Mouse (Mus musculus) CH12.LX (cell line): ENCODE data around the gene Card11. TPM values are rescaled to one million over a fixed set of nuclear protein-coding genes. Genes with fewer than 3 reads are reported as not detected.

Experiments used
- DNase-seq: peaks from one replicate; pipeline ENCODE4 v3.0.0-alpha.2; 2013; ENCODE audit errors: extremely low read depth
- H3K27ac ChIP-seq: 2 replicates; pipeline ENCODE4 v1.5.1; 2012; ENCODE audit warnings: low read depth, mild to moderate bottlenecking, control low read depth, moderate library complexity; ENCODE audit not compliant: insufficient read depth
- H3K27me3 ChIP-seq: replicated peaks from 2 replicates; pipeline ENCODE3; 2012; ENCODE audit warnings: inconsistent platforms
- H3K36me3 ChIP-seq, 2 experiments: replicated peaks in 1 of 2; 2 replicates each; pipeline versions ENCODE3 to v1.6.1; 2012; ENCODE audit warnings: inconsistent platforms in 1 of 2, low read length in 1 of 2, mild to moderate bottlenecking in 1 of 2, mixed read lengths in 1 of 2, moderate library complexity in 1 of 2; ENCODE audit not compliant: control insufficient read depth in 1 of 2, insufficient read depth in 1 of 2
- H3K4me1 ChIP-seq, 2 experiments: 2 replicates each; pipeline ENCODE4 v1.6.1; 2012; ENCODE audit warnings: inconsistent platforms in 1 of 2, moderate library complexity in 1 of 2; ENCODE audit not compliant: insufficient read depth in 2 of 2, control insufficient read depth in 1 of 2
- H3K4me2 ChIP-seq: 2 replicates; pipeline ENCODE4 v1.6.1; 2012; ENCODE audit warnings: low read depth, mild to moderate bottlenecking, control low read depth; ENCODE audit not compliant: poor library complexity, insufficient read depth, severe bottlenecking
- H3K4me3 ChIP-seq, 3 experiments: fragments of 150-350 bp in 1 of 3; sonication (generic) in 1 of 3; replicated peaks in 1 of 3; 2 replicates each; pipeline versions ENCODE3 to v1.5.1; 2011 to 2012; ENCODE audit warnings: low read depth in 2 of 3, low read length in 2 of 3, mild to moderate bottlenecking in 2 of 3, moderate library complexity in 2 of 3, control low read depth in 1 of 3, improper control_type of control experiment in 1 of 3, inconsistent platforms in 1 of 3, mixed read lengths in 1 of 3; ENCODE audit not compliant: poor library complexity in 1 of 3
- H3K79me2 ChIP-seq: replicated peaks from 2 replicates; pipeline ENCODE4 v1.6.1; 2012; ENCODE audit warnings: mild to moderate bottlenecking, moderate library complexity; ENCODE audit not compliant: control insufficient read depth, poor library complexity, insufficient read depth, severe bottlenecking; ENCODE audit errors: extremely low read depth
- H3K9ac ChIP-seq: 2 replicates; pipeline ENCODE4 v1.6.1; 2012; ENCODE audit warnings: low read depth, mild to moderate bottlenecking, control low read depth, moderate library complexity; ENCODE audit not compliant: insufficient read depth
- H3K9me3 ChIP-seq: replicated peaks from 2 replicates; pipeline ENCODE3; 2012; ENCODE audit warnings: low read length, inconsistent platforms, mixed read lengths
- CHD2 ChIP-seq: IDR thresholded peaks from 2 replicates; pipeline ENCODE4 v1.6.1; 2011; ENCODE audit warnings: low read length, improper control_type of control experiment
- CTCF ChIP-seq, 2 experiments: IDR thresholded peaks in 1 of 2; conservative IDR thresholded peaks in 1 of 2; 2 replicates each; pipeline ENCODE4 v1.5.1; 2011 to 2012; ENCODE audit warnings: low read depth in 2 of 2, low read length in 2 of 2, improper control_type of control experiment in 1 of 2, inconsistent platforms in 1 of 2, mild to moderate bottlenecking in 1 of 2, moderate library complexity in 1 of 2
- E2F4 ChIP-seq: IDR thresholded peaks from 2 replicates; pipeline ENCODE4 v1.6.1; 2011; ENCODE audit warnings: low read depth, low read length, improper control_type of control experiment; ENCODE audit not compliant: insufficient replicate concordance
- EP300 ChIP-seq: IDR thresholded peaks from 2 replicates; pipeline ENCODE4 v1.6.1; 2011; ENCODE audit warnings: low read length, improper control_type of control experiment
- ETS1 ChIP-seq: conservative IDR thresholded peaks from 2 replicates; pipeline ENCODE4 v1.6.1; 2012; ENCODE audit warnings: low read depth, mild to moderate bottlenecking, inconsistent platforms, low read length, improper control_type of control experiment, moderate library complexity
- GABPA ChIP-seq: IDR thresholded peaks from 2 replicates; pipeline ENCODE4 v1.6.1; 2012; ENCODE audit warnings: low read depth, low read length, improper control_type of control experiment, inconsistent platforms; ENCODE audit not compliant: insufficient replicate concordance
- HCFC1 ChIP-seq: IDR thresholded peaks from 2 replicates; pipeline ENCODE4 v1.6.1; 2012; ENCODE audit warnings: low read depth, mild to moderate bottlenecking, inconsistent platforms, low read length, improper control_type of control experiment
- IRF4 ChIP-seq: IDR thresholded peaks from 2 replicates; pipeline ENCODE4 v1.6.1; 2014; ENCODE audit warnings: low read depth, mild to moderate bottlenecking, inconsistent platforms, low read length, improper control_type of control experiment
- JUND ChIP-seq: conservative IDR thresholded peaks from 2 replicates; pipeline ENCODE4 v1.6.1; 2011; ENCODE audit warnings: low read depth, low read length, improper control_type of control experiment
- KAT2A ChIP-seq: IDR thresholded peaks from 2 replicates; pipeline ENCODE4 v1.6.1; 2012; ENCODE audit warnings: low read length, improper control_type of control experiment, inconsistent platforms; ENCODE audit not compliant: insufficient replicate concordance
- MAFK ChIP-seq: IDR thresholded peaks from 2 replicates; pipeline ENCODE4 v1.6.1; 2011; ENCODE audit warnings: low read length, improper control_type of control experiment; ENCODE audit not compliant: insufficient replicate concordance
- MAX ChIP-seq: IDR thresholded peaks from 2 replicates; pipeline ENCODE4 v1.6.1; 2011; ENCODE audit warnings: low read length, improper control_type of control experiment
- MAZ ChIP-seq: IDR thresholded peaks from 2 replicates; pipeline ENCODE4 v1.6.1; 2012; ENCODE audit warnings: low read depth, mild to moderate bottlenecking, inconsistent platforms, low read length, improper control_type of control experiment, moderate library complexity
- MEF2A ChIP-seq: IDR thresholded peaks from 2 replicates; pipeline ENCODE4 v1.6.1; 2014; ENCODE audit warnings: low read depth, mild to moderate bottlenecking, inconsistent platforms, low read length, improper control_type of control experiment, borderline replicate concordance
- MXI1 ChIP-seq: IDR thresholded peaks from 2 replicates; pipeline ENCODE4 v1.6.1; 2011; ENCODE audit warnings: mild to moderate bottlenecking, low read depth, low read length, improper control_type of control experiment
- MYC ChIP-seq: IDR thresholded peaks from 2 replicates; pipeline ENCODE4 v1.6.1; 2011; ENCODE audit warnings: low read depth, mild to moderate bottlenecking, improper control_type of control experiment, low read length
- NELFE ChIP-seq: IDR thresholded peaks from 2 replicates; pipeline ENCODE4 v1.6.1; 2011; ENCODE audit warnings: low read depth, low read length, improper control_type of control experiment
- POLR2A ChIP-seq: IDR thresholded peaks from 2 replicates; pipeline ENCODE4 v1.6.1; 2011; ENCODE audit warnings: low read depth, mild to moderate bottlenecking, improper control_type of control experiment, low read length
- POLR2AphosphoS2 ChIP-seq: IDR thresholded peaks from 2 replicates; pipeline ENCODE4 v1.6.1; 2011; ENCODE audit warnings: low read depth, low read length, improper control_type of control experiment
- RAD21 ChIP-seq: IDR thresholded peaks from 2 replicates; pipeline ENCODE4 v1.6.1; 2011; ENCODE audit warnings: low read depth, mild to moderate bottlenecking, low read length, improper control_type of control experiment, moderate library complexity
- RCOR1 ChIP-seq: conservative IDR thresholded peaks from 2 replicates; pipeline ENCODE4 v1.6.1; 2012; ENCODE audit warnings: low read depth, mild to moderate bottlenecking, inconsistent platforms, low read length, improper control_type of control experiment
- SMC3 ChIP-seq: IDR thresholded peaks from 2 replicates; pipeline ENCODE4 v1.6.1; 2011; ENCODE audit warnings: low read depth, low read length, improper control_type of control experiment
- TBP ChIP-seq: conservative IDR thresholded peaks from 2 replicates; pipeline ENCODE4 v1.6.1; 2011; ENCODE audit warnings: low read depth, low read length, improper control_type of control experiment
- TCF12 ChIP-seq: IDR thresholded peaks from 2 replicates; pipeline ENCODE4 v1.6.1; 2014; ENCODE audit warnings: low read depth, mild to moderate bottlenecking, inconsistent platforms, low read length, improper control_type of control experiment
- UBTF ChIP-seq: IDR thresholded peaks from 2 replicates; pipeline ENCODE4 v1.6.1; 2012; ENCODE audit warnings: low read depth, mild to moderate bottlenecking, inconsistent platforms, low read length, improper control_type of control experiment, moderate library complexity
- USF2 ChIP-seq: conservative IDR thresholded peaks from 2 replicates; pipeline ENCODE4 v1.6.1; 2011; ENCODE audit warnings: low read depth, low read length, improper control_type of control experiment
- ZC3H11A ChIP-seq: IDR thresholded peaks from 2 replicates; pipeline ENCODE4 v1.6.1; 2012; ENCODE audit warnings: low read depth, mild to moderate bottlenecking, inconsistent platforms, low read length, improper control_type of control experiment
- ZKSCAN1 ChIP-seq: IDR thresholded peaks from 2 replicates; pipeline ENCODE4 v1.6.1; 2012; ENCODE audit warnings: low read depth, inconsistent platforms, low read length, improper control_type of control experiment, borderline replicate concordance
- ZNF384 ChIP-seq: IDR thresholded peaks from 2 replicates; pipeline ENCODE4 v1.6.1; 2012; ENCODE audit warnings: low read depth, low read length, improper control_type of control experiment, inconsistent platforms
- dilution Hi-C: fragments of 300-500 bp; cut with MboI; formaldehyde crosslinking; loops from 2 replicates; pipeline ENCODE4 v1.14.3; 2020; ENCODE audit warnings: low sequenced_read_pairs; ENCODE audit not compliant: extremely low pct_unique_long_range_greater_than_20kb, extremely low pct_ligation_motif_present
- in situ Hi-C: fragments of 300-500 bp; cut with MboI; formaldehyde crosslinking; loops from 3 replicates; pipeline ENCODE4 v1.14.3; 2019; ENCODE audit warnings: low sequenced_read_pairs, low pct_ligation_motif_present, low pct_unique_long_range_greater_than_20kb, mixed read lengths
- polyA plus RNA-seq: library from polyadenylated mRNA; unstranded; fragments of >175 nt; gene quantifications from 2 replicates; pipeline ENCODE4 v1.2.1, GENCODE M21; 2012; ENCODE audit warnings: low read depth; ENCODE audit not compliant: insufficient read length
- total RNA-seq, 2 experiments: library from RNA; depleted of rRNA; stranded (reverse); fragments of 300-350 nt in 1 of 2; fragments of >200 nt in 1 of 2; gene quantifications; 2 replicates each; pipeline ENCODE4 v1.2.3; 2012 to 2014

Gene Card11
- total and polyA plus RNA-seq, 3 experiments: 16.1 to 84.6 (median 31.9) TPM

DNA sequence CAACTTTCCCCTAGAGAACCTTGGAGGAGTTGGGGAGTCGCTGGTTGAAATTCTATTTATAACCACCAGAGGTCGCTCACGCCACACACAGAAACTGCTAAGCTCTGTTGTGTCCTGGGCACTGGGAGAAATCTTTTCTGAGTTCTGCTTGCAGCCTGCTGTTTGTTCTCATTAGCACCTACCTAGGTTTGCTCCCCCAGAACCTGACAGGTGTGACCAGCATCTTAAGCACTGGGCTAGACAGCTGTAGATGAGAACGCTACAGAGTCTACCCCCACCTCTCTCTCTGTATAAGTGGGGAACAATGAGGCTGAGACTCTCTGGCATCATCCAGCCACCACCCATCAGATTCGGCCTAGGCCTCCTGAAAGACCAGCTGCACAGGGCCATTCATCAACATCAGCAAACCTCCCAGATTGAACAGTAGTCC, 153.1 kb downstream of the Card11 start:
- in situ Hi-C loops: loop anchor here (25.0 kb wide), 1 partner anchor 1465 kb away; no protein-coding TSS in a partner anchor
- dilution Hi-C loops: no loop called here
- peaks cover 11% of the 10 kb centered on the region for H3K9me3 ChIP-seq

DNA sequence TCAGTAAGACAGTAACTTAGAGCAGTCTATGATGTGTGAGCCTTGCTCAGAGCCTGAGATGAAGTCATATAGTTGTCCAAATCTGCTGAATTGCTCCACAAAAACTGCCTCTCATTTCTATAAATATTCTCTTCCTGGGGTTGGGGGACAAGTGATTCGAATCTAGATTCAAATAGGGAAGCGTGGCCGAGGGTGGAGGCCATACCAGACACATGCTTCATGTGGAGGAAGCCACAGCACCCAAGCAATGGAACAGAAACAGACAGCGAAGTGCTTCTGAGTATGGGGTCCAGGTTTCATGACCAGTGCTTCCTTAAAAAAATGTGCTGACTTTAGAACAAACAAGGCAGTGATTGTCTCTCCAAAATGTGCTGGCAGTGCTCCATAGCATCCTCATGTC, 158.4 kb downstream of the Card11 start:
- no peak overlapping the region for H3K4me2 ChIP-seq
- H3K4me1 ChIP-seq: no peaks in the 10 kb centered on the region
- no peak for TF ChIP-seq GABPA
- TF ChIP-seq EP300: no peak
- no peak for TF ChIP-seq KAT2A
- no peak for TF ChIP-seq POLR2A
- TF ChIP-seq USF2: no peak
- TF ChIP-seq MXI1: no peak
- TF ChIP-seq MYC: no peak
- TF ChIP-seq TCF12: no peak
- TF ChIP-seq MAZ: no peak
- no peak for TF ChIP-seq ETS1
- TF ChIP-seq ZNF384: no peak
- TF ChIP-seq MAFK: no peak
- no peak for TF ChIP-seq SMC3
- no peak for TF ChIP-seq TBP
- TF ChIP-seq ZKSCAN1: no peak
- no peak for TF ChIP-seq JUND
- TF ChIP-seq E2F4: no peak
- TF ChIP-seq CHD2: no peak
- H3K4me3 ChIP-seq: no peak overlapping the region
- H3K9ac ChIP-seq: no peak overlapping the region
- dilution Hi-C loops (no loop called here), in situ Hi-C loops (loop anchor here (25.0 kb wide), 1 partner anchor 1470 kb away; no protein-coding TSS in a partner anchor)
- no peaks in the 10 kb centered on the region for H3K36me3 ChIP-seq
- no peaks in the 10 kb centered on the region for H3K79me2 ChIP-seq
- DNase-seq: no peak
- H3K9me3 ChIP-seq: peaks cover 1% of the 10 kb centered on the region
- no peak overlapping the region for H3K27ac ChIP-seq
- H3K27me3 ChIP-seq: peaks cover 5% of the 10 kb centered on the region

More for the DNA sequence above, 153.1 kb downstream of the Card11 start:
- no peak overlapping the region for H3K27ac ChIP-seq
- no peaks in the 10 kb centered on the region for H3K4me1 ChIP-seq
- peak; percentile 99 for TF ChIP-seq UBTF
- no peak for TF ChIP-seq RCOR1
- peak; percentile 92 for TF ChIP-seq RAD21
- no peak for TF ChIP-seq POLR2AphosphoS2
- peak; percentile 86 to 94 for TF ChIP-seq CTCF (conservative IDR thresholded peaks at IDR 0.05 in 1 of 2, IDR thresholded peaks at IDR 0.05 in 1 of 2; ENCODE audit: low read depth in 2 of 2, low read length in 2 of 2)
- no peak for TF ChIP-seq JUND
- TF ChIP-seq TBP: peak; percentile 96
- peak; percentile 34; the same call in 1 of the 2 replicates for TF ChIP-seq NELFE
- peak; percentile 28; the same call in 1 of the 2 replicates for TF ChIP-seq IRF4
- TF ChIP-seq MAX: no peak
- TF ChIP-seq ETS1: no peak
- peak; percentile 83 for TF ChIP-seq SMC3
- TF ChIP-seq HCFC1: no peak
- peak; percentile 81 for TF ChIP-seq ZC3H11A
- TF ChIP-seq MEF2A: no peak
- DNase-seq: peak; percentile 66
- no peak overlapping the region for H3K4me2 ChIP-seq
- no peaks in the 10 kb centered on the region for H3K36me3 ChIP-seq
- H3K27me3 ChIP-seq: peaks cover 2% of the 10 kb centered on the region
- H3K4me3 ChIP-seq: no peak overlapping the region
- no peak overlapping the region for H3K9ac ChIP-seq
- no peaks in the 10 kb centered on the region for H3K79me2 ChIP-seq
